Mouse (Mus musculus) embryo, embryonic 11 days (tissue): ENCODE data around the gene Marf1.
"Not testable (repeated sequence)": the region's sequence is repeated elsewhere in the genome, so short reads cannot be mapped to it uniquely, and the experiment has no call there.

Experiments
- DNase-seq: peaks from one replicate; pipeline ENCODE4 v3.0.0-alpha.2; 2015

Gene Marf1

DNA sequence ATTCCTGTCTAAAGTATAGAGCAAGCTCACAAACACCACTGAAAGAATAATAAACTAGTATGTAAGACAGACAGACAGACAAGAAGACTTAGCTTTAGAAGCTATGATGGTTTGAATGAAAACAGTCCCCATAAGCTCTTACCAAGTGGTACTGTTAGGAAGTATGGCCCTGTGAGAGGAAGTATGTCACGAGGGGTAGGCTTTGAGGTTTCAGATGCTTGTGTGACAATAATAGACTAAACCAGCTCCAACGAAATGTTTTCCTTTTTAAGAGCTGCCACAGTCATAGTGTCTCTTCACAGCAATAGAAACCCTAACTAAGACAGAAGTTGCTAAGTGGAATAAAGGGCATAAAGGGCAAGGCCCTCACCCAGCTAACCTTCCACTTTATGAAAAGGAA, 28.1 kb downstream of the Marf1 start:
- no peak for DNase-seq

DNA sequence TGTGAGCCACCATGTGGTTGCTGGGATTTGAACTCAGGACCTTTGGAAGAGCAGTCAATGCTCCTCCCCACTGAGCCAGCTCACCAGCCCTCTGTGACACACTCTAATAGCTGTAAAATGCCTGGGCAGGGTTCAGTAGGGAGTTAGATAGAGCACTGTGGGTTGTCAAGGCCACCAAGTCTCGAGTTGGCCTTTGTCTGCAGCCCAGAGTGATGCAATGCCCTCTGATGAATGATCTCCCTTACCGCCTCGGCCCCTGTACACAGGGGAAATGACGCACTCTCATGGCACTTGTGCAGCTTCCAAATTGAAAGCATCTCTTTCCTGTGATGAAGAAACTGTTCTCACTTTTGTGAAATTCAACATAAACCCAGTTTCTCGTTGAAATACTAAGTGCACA, 31.3 kb downstream of the Marf1 start:
- no peak for DNase-seq

DNA sequence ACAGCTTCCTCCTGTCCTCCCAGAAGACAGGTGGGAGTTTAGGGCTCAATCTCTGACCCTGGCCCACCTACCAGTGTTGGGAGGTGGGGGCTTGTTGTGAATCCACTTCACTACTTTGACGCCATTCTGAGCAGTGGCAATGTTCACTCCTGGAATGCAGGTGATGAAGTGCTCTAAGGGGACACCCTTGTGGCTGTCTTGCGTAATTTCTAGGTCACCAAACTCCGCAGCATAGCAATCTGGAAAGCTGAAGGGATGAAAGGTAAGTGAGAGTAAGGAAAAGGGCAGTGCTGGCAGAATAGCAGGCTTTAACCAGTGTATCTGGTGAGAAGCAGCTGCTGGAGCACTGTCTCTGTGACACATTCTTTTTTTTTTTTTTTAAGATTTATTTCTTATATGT, 31.8 kb downstream of the Marf1 start:
- DNase-seq: peak; percentile 1

DNA sequence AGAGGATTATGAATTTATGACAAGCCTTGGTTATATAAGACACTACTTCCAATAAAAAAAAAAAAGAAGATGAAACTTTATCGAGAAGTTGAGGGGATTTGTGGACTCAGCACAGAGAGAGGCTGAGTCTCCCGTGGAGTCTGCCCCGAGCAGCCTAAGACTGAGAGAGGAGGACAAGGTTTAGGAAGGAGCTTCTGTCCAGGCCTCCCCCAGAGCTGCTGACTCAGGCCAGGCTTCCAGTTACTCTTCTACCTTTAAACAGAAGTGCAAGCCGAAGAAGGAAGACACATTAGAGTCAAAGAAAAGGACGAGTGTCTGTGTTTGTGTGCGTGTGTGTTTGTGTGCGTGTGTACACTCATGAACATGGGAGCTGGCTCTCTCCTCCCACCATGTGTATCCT, 32.4 kb downstream of the Marf1 start:
- no peak for DNase-seq

DNA sequence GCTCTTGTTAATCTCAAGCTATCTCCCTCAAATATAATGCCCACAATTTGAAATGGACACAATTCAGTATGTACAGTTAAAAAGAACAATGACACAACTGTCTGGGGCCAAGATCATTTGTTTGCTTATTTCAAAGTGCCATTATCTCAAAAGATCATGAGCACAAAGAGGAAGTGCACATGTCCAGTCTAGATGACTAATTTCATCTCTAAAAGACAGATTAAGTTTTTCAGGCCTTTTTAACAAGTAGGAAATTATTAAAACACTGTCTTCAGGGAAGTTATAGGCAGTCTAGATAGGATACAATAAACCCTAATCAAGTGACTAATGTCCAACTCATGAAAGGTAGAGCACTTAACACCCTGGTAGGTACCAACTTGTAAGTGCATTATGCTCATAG, 34.2 kb downstream of the Marf1 start:
- no peak for DNase-seq

DNA sequence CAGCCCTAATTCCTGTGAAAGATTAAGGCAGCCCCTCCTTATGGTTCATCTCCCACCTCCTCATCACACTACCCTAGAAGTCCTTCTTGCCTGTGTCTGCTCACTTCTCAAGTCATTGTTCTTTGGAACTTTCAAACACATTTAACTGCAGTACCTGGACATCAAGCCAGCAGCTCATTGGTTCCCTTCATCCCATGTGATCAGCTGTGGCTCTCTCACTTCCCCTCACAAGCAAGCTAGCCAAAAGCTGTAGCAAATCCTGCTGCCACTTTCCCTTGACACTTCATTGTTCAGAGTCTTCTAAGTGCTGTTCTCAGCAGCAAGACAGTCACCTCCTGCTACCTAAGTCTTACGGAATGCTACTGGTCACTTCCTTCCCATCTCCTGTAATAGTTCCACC, 37.9 kb downstream of the Marf1 start:
- DNase-seq: no peak

DNA sequence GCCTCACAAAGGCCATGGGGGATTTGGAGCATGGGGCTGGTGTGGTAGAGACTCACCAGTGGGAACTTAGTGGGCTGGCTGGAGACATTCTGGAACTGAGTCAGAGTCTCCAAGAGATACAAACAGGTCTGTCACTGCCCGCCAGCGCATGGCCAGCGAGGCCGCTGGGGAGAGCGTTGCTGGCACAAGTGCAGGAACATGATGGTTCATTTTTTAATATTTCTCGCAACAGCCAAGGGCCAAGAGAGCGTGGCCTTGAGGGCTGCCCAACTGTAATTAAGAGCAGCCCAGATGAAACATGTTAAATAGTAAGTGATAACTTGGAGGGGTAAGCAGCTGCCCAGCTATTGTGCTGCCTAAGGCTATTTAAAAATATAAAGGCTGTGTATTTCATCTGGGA, 38.4 kb downstream of the Marf1 start:
- no peak for DNase-seq

DNA sequence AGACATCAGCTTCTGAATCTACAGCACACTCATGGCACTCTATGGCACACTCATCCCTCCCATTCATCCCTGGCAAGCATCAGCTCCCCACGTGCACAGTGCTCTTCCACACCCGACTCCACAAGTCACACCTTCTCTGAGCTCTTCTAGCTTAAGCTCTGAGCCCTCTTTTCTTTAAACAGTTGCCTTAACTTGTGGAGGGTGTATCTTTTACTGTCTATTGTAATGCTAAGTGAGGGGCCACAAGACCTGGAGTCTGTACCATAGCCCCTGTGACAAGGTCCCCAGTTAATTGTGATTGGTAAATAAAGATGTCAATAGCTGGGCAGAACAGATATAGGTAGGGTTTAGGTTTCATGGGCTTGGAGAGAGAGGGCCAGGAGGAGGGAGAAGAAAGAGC, 39.2 kb downstream of the Marf1 start:
- no peak for DNase-seq

DNA sequence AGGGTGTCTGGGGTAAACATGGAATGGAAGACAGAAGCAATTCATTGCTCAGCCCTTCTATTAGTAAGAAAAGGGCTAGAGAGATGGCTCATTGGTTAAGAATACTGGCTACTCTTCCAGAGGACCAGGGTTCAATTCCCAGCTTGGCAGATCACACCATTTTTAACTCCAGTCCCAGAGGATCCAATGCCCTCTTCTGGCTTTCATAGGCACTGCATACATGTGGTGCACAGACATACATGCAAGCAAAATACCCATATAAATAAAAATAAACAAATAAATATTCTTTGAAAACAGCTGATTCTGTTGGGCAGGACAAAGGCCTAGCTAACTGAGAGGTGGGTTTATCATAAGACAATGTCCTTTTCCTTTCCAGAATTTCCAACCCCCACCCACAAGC, 40.6 kb downstream of the Marf1 start:
- DNase-seq: no peak

DNA sequence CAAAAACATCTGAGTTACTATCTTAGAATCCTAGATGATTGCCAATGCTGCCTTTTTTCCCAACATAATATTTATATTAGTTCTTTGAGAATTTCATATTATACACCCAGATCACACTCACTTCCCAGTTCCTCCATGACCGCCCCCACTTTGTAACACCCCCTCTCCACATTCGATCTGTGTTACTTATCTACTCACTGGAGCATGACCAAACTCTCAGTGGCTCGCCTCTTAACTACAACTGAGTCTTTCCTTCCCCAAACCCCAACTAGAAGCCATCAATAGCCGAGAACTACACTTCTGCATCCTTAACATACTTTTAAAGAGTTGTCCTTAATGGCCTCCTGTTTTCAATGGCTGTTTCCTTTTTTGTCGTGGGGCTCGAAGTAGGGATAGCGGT, 41.6 kb downstream of the Marf1 start:
- no peak for DNase-seq

DNA sequence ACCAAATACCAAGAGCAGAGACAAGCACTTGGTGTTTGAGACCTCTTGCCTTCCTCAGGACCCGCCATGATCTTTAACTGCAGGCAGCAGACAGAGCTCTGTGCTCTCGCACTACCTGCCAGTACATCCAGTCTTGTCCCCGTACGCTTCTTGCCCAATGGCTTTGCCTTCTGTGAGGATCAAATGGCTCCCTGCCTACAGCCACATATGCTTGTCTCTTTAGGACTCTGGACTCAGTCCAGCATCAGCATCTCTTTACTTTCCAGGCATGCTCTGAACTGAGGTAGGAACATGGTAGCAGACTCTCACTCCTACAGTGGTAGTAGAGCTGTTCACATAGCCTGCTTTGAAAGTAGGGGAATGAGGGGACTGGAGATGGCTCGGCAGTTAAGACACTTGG, 42.2 kb downstream of the Marf1 start:
- no peak for DNase-seq

DNA sequence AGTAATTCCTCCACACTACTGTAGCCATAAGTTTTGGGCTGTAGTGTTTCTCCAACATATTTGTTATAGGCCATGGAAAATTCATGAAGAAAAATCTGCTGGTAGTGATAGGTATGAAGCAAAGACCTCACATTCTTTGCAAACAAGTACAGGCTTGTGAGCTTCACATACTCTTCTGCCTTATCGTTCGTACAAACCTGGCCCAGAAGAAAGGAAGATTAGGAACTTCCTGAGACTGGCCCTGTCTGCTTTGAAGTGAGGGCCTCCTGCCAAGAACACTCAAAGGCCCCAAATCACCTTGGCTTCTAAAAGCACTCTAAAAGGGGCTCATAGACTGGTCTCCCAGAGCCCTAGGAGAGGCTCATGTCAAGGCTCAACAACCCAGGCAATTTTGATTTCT, 45.9 kb downstream of the Marf1 start:
- no peak for DNase-seq

DNA sequence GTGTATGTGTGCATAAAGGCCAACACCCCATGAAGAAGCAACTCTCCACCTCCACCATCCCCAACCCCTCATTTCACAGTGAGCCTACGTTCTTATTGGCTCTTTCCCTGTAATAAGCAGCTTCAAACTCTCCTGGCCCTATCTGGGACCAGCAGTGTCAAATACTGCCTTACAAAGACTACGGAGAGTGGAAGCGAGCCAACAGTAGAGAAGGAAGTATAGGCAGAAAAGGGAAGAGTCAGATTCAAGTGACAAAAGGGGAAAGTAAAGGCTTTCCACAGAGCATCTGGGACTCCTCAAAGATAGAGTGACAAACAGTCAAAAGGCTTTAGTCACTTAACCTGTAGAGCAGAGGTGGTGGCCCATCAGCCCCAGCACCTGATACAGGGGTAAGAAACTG, 50.4 kb downstream of the Marf1 start:
- DNase-seq: no peak

DNA sequence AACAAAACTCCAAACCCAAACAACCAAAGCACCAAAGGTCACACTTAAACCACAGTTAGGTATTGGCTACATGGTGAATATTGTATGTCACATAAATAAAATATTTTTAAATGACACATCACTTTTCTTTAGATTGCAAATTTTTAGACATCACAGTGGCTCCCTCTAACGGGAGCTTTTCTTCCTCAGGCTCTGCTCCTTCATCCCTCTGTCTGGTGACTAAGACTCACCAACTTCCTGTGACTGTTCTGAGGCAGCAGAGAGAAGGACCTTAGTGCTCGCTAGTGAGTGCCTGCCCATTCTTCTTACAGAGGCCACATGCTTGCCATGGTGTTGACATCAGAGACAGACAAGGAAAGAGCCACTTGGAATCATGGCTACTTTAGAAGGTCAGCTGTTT, 51.0 kb downstream of the Marf1 start:
- no peak for DNase-seq

DNA sequence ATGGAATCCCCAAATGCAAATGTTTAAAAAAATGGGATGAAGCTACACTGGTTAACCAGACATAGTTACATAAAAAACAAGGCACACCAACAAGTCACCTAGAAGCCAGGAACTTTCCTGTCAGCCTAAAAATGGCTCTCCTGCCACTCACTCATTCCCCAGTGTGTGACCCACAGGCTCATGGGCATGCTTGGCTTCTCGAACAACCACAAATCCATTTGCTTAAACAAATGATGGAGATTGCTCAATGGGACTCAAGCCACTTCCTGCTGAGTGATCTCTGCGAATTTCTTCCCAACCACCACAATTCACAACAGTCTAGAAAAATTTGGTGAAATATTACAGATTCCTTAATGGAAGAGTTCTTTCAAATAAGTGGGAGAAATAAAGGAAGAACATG, 52.2 kb downstream of the Marf1 start:
- DNase-seq: no peak

DNA sequence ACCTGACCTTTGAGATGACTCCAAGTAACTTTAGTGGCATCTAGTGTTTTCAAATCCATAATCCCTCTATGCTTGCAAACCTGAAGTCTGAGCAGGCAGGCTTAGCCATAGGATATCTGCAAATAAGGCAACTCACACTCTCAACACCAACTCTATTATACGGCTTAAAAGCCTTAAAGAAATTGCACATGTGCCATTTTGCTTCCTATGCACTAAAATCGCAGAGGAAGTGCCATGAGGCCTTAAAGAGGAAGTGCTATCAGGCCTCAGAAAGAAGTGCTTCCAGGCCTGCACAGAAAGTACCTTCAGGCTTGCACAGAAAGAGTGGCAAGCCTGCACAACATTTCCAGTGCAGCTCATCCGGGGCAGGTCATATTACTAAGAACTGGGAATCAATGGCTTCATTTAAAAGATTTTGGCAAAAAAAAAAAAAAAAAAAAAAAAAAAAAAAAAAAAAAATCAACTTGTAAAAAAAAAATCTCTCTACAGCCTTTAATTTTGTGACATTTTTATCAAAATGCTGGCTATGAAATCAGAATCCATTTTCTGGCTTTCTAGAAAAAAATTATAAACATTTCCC, 53.4 kb downstream of the Marf1 start:
- no peak for DNase-seq

DNA sequence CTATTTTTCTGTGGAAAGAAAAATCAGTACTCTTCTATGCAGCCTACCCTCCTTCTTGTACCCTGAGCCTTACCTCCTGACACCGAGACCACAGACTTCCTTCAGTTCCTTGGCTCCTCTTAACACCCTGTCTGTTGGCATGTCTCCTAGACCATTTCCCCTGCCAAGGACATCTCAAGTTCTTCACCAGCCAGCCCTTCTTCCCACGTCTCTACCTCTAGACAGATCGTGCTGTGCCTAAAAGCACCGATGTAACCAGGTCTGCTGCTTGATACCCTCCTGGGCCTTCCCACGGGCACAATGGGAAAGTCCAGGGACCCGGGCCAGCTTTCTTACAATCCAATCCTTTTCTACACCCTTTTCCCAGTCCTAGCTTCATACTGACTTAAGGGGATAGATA, 57.3 kb downstream of the Marf1 start:
- no peak for DNase-seq

DNA sequence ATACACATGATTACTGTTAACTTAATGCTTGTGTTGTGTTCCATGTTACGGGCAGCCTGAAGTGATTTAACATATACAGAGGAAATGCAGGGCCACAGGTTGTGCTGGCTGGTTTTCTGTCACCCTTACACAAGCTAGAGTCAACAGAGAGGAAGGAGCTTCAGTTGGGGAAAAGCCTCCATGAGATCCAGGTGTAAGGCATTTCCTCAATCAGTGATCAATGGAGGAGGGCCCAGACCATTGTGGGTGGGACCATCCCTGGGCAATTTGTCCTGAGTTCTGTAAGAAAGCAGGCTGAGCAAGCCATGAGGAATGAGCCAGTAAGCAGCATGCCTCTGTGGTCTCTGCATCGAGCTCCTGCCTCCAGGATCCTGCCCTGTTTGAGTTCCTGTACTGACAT, 71.4 kb downstream of the Marf1 start:
- DNase-seq: no peak

DNA sequence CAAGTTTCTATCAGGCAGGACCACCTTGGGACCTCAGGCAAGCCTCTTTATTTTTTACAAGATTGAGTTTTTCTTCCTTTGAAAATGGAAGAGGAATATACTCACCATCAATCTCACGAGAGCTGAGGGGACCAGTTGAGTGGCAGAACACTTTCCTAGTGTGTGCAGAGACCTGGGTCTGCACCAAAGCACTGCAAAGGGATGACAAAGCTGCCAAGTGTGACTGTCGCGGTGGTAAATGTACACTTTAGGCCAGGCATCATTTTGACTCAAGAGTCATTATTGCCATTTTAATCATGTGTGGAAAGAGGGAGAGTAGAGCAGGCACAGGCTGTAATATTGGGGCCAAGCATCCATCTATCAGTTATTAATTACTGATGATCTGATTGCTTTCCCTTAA, 73.9 kb downstream of the Marf1 start:
- DNase-seq: no peak

DNA sequence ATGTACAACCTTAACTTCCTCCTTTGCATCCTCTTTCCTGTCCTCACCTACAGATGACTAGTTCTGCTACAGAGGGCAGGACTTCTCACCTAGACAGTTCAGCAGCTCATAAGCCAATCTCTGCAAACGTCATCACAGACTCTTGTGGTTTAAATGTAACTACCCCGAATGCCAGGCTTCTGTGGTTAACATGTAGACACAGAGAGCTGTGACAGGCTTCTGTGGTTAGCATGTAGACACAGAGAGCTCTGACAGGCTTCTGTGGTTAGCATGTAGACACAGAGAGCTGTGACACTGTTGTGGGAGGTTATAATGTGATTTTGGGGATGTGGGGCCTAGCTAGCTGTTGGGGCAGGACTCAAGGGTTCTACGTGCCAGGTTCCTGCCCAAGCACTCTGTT, 74.9 kb downstream of the Marf1 start:
- no peak for DNase-seq

DNA sequence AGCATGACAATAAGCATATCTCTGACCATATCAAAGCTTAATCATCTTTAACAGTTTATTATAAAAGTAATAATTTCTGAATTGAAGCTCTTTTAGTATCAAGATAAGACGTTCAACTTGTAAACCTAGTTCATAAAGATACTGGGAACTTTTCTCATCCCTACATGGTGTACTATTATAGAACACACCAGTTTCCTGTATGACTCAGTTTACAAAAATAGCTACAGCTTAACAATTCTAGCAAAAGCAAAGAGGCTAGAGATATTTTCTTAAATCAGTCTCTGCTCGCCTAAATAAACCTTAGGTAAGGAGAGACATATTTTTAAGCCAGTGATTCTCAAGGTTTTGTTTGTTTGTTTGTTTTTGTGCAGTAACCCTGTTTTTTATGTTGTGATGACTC, 80.2 kb downstream of the Marf1 start:
- DNase-seq: no peak

DNA sequence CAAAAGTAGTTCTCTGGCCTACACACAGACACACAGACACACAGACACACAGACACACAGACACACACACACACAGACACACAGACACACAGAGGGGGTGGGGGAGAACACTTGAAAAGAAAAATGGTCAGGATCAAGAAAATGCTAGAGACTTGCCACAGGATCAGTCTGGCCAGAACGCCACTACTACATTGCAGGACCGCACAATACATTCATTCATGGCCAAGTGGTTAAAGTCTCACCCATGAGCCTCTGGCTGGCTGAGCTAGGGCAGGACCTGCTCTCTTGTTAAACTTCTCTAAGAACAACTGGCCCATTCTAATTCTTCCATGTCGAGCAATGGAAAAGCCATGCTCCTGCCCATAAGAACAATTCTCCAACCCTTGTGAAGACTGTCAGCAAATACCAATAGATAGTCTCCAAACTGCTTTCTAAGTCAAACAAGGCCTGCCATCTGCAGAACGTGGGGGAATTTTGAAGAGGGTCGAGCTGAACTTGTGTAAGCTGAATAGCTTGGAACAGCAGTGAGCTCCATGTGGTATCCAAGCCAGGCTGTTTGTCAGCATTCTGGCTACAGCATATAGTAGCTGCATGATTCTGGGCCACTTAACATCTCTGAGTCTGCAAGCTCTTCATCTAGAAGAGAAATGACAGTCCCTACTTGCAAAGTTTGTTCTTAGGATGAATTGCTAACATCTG, 92.5 kb downstream of the Marf1 start:
- DNase-seq: no peak

DNA sequence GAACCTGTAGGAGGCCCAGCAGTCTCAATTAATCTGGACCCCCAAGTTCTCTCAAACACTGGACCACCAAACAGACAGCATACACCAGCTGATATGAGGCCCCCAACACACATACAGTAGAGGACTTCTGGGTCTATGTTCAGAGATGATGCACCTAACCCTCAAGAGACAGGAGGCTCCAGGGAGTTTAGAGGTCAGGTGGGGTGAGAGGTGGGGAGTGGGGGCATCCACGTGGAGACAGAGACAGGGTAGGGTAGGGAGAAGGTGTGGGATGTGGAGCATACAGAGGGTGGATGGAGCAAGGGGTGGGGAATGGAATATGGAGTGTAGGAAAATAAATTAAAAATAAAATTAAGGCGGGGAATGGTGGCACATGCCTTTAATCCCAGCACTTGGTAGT, 94.5 kb downstream of the Marf1 start:
- not testable (repeated sequence) for DNase-seq

DNA sequence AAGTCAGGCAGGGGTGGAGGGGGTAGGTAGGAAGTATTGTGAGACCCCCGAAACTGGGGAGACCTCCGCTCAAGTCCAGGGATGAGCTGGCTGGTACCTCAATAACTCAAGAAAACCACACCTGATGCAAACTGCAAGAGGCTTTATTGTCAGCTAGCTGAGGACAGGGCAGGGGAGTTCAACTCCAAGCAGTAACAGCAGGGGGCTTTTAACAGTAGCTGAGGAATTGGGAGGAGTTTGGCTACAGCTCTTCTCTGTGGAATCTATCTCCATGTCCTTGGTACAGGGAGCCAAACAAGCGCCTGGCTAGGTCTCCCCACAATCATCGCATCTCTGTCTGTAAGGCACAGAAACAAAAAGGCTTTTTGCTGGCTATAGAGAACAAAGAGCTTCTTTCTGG, 96.6 kb downstream of the Marf1 start:
- not testable (repeated sequence) for DNase-seq

DNA sequence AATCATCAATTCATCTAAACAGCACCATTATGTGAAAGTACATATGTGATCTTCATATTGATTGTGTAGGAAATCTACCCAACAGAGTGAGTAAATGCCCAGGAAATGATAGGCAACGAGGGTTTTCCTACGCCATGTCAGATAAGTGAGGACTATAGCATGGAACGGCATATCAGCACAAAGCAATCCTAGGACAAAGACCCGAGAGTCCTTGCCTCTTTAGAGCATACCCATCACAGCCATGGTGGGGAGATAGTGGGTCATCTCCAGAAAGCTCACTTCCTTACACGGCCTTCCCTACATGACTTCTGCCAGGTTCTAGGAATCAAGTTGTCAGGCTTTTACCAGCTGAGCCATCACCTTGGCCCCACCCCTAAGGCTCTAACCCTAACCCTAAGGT, 103.3 kb downstream of the Marf1 start:
- no peak for DNase-seq
